Mouse (Mus musculus): ENCODE results near the gene Gm8909.
"Not testable (repeated sequence)": the region's sequence is repeated elsewhere in the genome, so short reads cannot be mapped to it uniquely, and the experiment has no call there.

- TF ChIP-seq CTCF, EP300 (IDR thresholded peaks at IDR 0.05): not testable (repeated sequence)
Measured at GRCm38 (mm10) chr17:36179446-36179845, 11.1 kb upstream of the Gm8909 start.
